Mouse (Mus musculus) megakaryocyte progenitor cell, adult 5-6 weeks (primary cell): ENCODE data around the gene Hsd17b6. TPM values are rescaled to one million over a fixed set of nuclear protein-coding genes. Genes with fewer than 3 reads are reported as not detected.

Experiments used
- ATAC-seq: replicated peaks from 2 replicates; pipeline ENCODE4 v1.8.0; 2016; ENCODE audit warnings: mild to moderate bottlenecking, moderate TSS enrichment, inconsistent platforms; ENCODE audit not compliant: poor library complexity
- total RNA-seq, 2 experiments: library from RNA; stranded (forward) in 1 of 2; stranded (reverse) in 1 of 2; fragments of 157-497, 149-512 nt in 1 of 2; fragments of 200-1000 nt in 1 of 2; gene quantifications; 2 replicates each; pipeline versions ENCODE4 v1.2.3 to v1.2.4; 2015 to 2017

The Hsd17b6 gene
- total RNA-seq, 2 experiments from 2014 or later = not detected

- ATAC-seq = peak; percentile 99
Measured at GRCm38 (mm10) chr10:127945432-127946064, 61.9 kb downstream of the Hsd17b6 start.

Other genes starting within 250 kb of the Hsd17b6 start
- gene Rdh1, start 247.9 kb downstream of the Hsd17b6 start, total RNA-seq (2015) = not detected in 2 replicates
- not detected in 2 replicates for gene Rdh1, start 247.9 kb downstream of the Hsd17b6 start, total RNA-seq (2017)
- not detected in 2 replicates for gene Rdh16f1, start 247.8 kb downstream of the Hsd17b6 start, total RNA-seq (2015)
- not detected in 2 replicates for gene Rdh16f1, start 247.8 kb downstream of the Hsd17b6 start, total RNA-seq (2017)
- gene Rdh9, start 231.2 kb downstream of the Hsd17b6 start, total RNA-seq (2015) = not detected in 2 replicates
- not detected in 2 replicates for gene Rdh9, start 231.2 kb downstream of the Hsd17b6 start, total RNA-seq (2017)
- gene Rdh16, start 206.5 kb downstream of the Hsd17b6 start, total RNA-seq (2015) = not detected in 2 replicates
- not detected in 2 replicates for gene Rdh16, start 206.5 kb downstream of the Hsd17b6 start, total RNA-seq (2017)
- not detected in 2 replicates for gene Rdh19, start 157.7 kb downstream of the Hsd17b6 start, total RNA-seq (2015)
- not detected in 2 replicates for gene Rdh19, start 157.7 kb downstream of the Hsd17b6 start, total RNA-seq (2017)
- gene Rdh16f2, start 141.1 kb downstream of the Hsd17b6 start, total RNA-seq (2015) = not detected in 2 replicates
- gene Rdh16f2, start 141.1 kb downstream of the Hsd17b6 start, total RNA-seq (2017) = not detected in 2 replicates
- gene Rdh7, start 118.8 kb downstream of the Hsd17b6 start, total RNA-seq (2015) = not detected in 2 replicates
- not detected in 2 replicates for gene Rdh7, start 118.8 kb downstream of the Hsd17b6 start, total RNA-seq (2017)
- not detected in 2 replicates for gene Sdr9c7, start 109.1 kb downstream of the Hsd17b6 start, total RNA-seq (2015)
- gene Sdr9c7, start 109.1 kb downstream of the Hsd17b6 start, total RNA-seq (2017) = not detected in 2 replicates
- gene Prim1, start 7.6 kb upstream of the Hsd17b6 start, total RNA-seq (2015) = 109 and 117 TPM in 2 replicates
- gene Prim1, start 7.6 kb upstream of the Hsd17b6 start, total RNA-seq (2017) = 116 and 131 TPM in 2 replicates
- 1,210 and 1,292 TPM in 2 replicates for gene Naca, start 28.0 kb upstream of the Hsd17b6 start, total RNA-seq (2015)
- gene Naca, start 28.0 kb upstream of the Hsd17b6 start, total RNA-seq (2017) = 2,424 and 2,528 TPM in 2 replicates
- gene Ptges3, start 51.3 kb upstream of the Hsd17b6 start, total RNA-seq (2015) = 247 and 270 TPM in 2 replicates
- gene Ptges3, start 51.3 kb upstream of the Hsd17b6 start, total RNA-seq (2017) = 310 and 351 TPM in 2 replicates
- 1,546 and 1,583 TPM in 2 replicates for gene Atp5b, start 75.7 kb upstream of the Hsd17b6 start, total RNA-seq (2015)
- gene Atp5b, start 75.7 kb upstream of the Hsd17b6 start, total RNA-seq (2017) = 2,698 and 2,700 TPM in 2 replicates
- gene Baz2a, start 84.0 kb upstream of the Hsd17b6 start, total RNA-seq (2015) = 35.5 and 40.3 TPM in 2 replicates
- gene Baz2a, start 84.0 kb upstream of the Hsd17b6 start, total RNA-seq (2017) = 13.2 and 15.0 TPM in 2 replicates
- gene Rbms2, start 172.7 kb upstream of the Hsd17b6 start, total RNA-seq (2015) = 9.3 and 13.7 TPM in 2 replicates
- 2.5 and 7.2 TPM in 2 replicates for gene Rbms2, start 172.7 kb upstream of the Hsd17b6 start, total RNA-seq (2017)
- 1.2 and 1.4 TPM in 2 replicates for gene Gls2, start 186.8 kb upstream of the Hsd17b6 start, total RNA-seq (2015)
- gene Gls2, start 186.8 kb upstream of the Hsd17b6 start, total RNA-seq (2017) = 0.67 and 3.6 TPM in 2 replicates
- 16.1 and 20.4 TPM in 2 replicates for gene Spryd4, start 204.2 kb upstream of the Hsd17b6 start, total RNA-seq (2015)
- 15.6 and 20.0 TPM in 2 replicates for gene Spryd4, start 204.2 kb upstream of the Hsd17b6 start, total RNA-seq (2017)
- gene Mip, start 218.2 kb upstream of the Hsd17b6 start, total RNA-seq (2015) = 0.22 and 0.32 TPM in 2 replicates
- gene Mip, start 218.2 kb upstream of the Hsd17b6 start, total RNA-seq (2017) = 0.10 and 0.29 TPM in 2 replicates
- gene Timeless, start 224.5 kb upstream of the Hsd17b6 start, total RNA-seq (2015) = 23.7 and 33.8 TPM in 2 replicates
- gene Timeless, start 224.5 kb upstream of the Hsd17b6 start, total RNA-seq (2017) = 70.4 and 86.5 TPM in 2 replicates
- gene Apon, start 246.5 kb upstream of the Hsd17b6 start, total RNA-seq (2015) = 0.10 TPM in 1 of 2 replicates, not detected in the other
- 0.08 and 0.20 TPM in 2 replicates for gene Apon, start 246.5 kb upstream of the Hsd17b6 start, total RNA-seq (2017)